Mouse (Mus musculus) liver, embryonic 16.5 days (tissue): Measurements from ENCODE around the gene Rnf115. TPM values are rescaled to one million over a fixed set of nuclear protein-coding genes. Genes with fewer than 3 reads are reported as not detected.
A peak's percentile ranks its signal among the peaks of the same experiment; 100 is the strongest.

Experiments
- ATAC-seq: fragments of 200-750 bp; cut with Nextera tagmentation; 2 replicates; pipeline ENCODE4 v1.8.0; 2017; ENCODE audit warnings: low read depth, mild to moderate bottlenecking, moderate number of reproducible peaks, moderate library complexity
- H3K27ac ChIP-seq: fragments of 300-500 bp; sonication (generic); 2 replicates; pipeline ENCODE4 v1.5.1; 2014; ENCODE audit warnings: mild to moderate bottlenecking, low read length
- H3K27me3 ChIP-seq: fragments of 300-500 bp; sonication (generic); 2 replicates; pipeline ENCODE4 v1.6.1; 2014; ENCODE audit warnings: low read depth, low read length, mixed read lengths; ENCODE audit not compliant: control insufficient read depth, insufficient read depth
- H3K36me3 ChIP-seq: fragments of 300-500 bp; sonication (generic); 2 replicates; pipeline ENCODE4 v1.6.1; 2014; ENCODE audit warnings: mild to moderate bottlenecking; ENCODE audit not compliant: control insufficient read depth, insufficient read depth
- H3K4me1 ChIP-seq: fragments of 300-500 bp; sonication (generic); 2 replicates; pipeline ENCODE4 v1.6.1; 2014; ENCODE audit warnings: low read depth, low read length, mixed read lengths; ENCODE audit not compliant: control insufficient read depth
- H3K4me2 ChIP-seq: fragments of 300-500 bp; sonication (generic); 2 replicates; pipeline ENCODE4 v1.6.1; 2014; ENCODE audit warnings: low read depth, low read length, mixed read lengths
- H3K4me3 ChIP-seq: fragments of 300-500 bp; sonication (generic); 2 replicates; pipeline ENCODE4 v1.5.1; 2014; ENCODE audit warnings: low read depth, mild to moderate bottlenecking, low read length
- H3K9ac ChIP-seq: fragments of 300-500 bp; sonication (generic); 2 replicates; pipeline ENCODE4 v1.6.1; 2014; ENCODE audit warnings: low read depth, low read length
- H3K9me3 ChIP-seq: fragments of 300-500 bp; sonication (generic); replicated peaks from 2 replicates; pipeline ENCODE4 v1.6.1; 2016; ENCODE audit warnings: low read length; ENCODE audit not compliant: control insufficient read depth
- WGBS: fragments of 180-500 bp; shearing (Covaris S2); extraction: QIAGEN DNeasy Blood & Tissue Kit; methylation state at CpG from one replicate; pipeline ENCODE4 v1.1.7; 2014; ENCODE audit not compliant: insufficient replicate concordance; 5-methylcytosine and 5-hydroxymethylcytosine counted together
- polyA plus RNA-seq: library from polyadenylated mRNA; unstranded; fragments of >200 nt; fragmentation: Nextera tagmentation; extraction: Ambion mirVana; gene quantifications from 2 replicates; pipeline ENCODE4 v1.2.1, GENCODE M21; 2015

Gene Rnf115
- polyA plus RNA-seq, 1 experiment from 2014 or later: 24.9 TPM

DNA sequence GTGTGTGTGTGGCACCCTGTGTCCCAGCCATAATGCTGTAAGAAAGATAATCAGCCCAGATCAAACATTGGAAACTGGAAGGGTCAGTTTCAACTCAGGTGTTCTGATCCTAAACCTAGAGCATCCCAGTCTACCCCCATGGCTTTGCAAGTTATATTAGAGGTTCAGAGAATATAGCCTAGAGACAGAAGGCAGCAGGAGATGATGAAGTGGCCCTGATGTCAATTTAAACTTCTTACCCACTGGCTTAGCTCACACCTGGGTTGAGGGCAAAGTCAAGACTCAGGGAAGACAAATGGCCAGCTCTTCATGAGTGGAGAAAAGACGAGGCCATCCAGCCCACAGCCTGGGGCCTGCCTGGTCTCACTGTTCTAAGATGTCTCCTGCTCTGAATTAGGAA is 101.5 kb downstream of the Rnf115 start, which contains the start of the genes Pdzk1 and Cd160:
Pdzk1 (plus strand) TSS at position 301 of the 400 bp plus-strand sequence.
Cd160 (minus strand) TSS at position 368 of the 400 bp plus-strand sequence.
- H3K27ac ChIP-seq: no peak within 1 kb of the TSS
- WGBS: 68% methylated on average over 1 of the region's 1 CpGs
- H3K4me2 ChIP-seq: peak within 1 kb of the TSS; percentile 32; the same call in 1 of the 2 replicates
- no peaks in the 10 kb centered on the region for H3K27me3 ChIP-seq
- H3K9me3 ChIP-seq: no peaks in the 10 kb centered on the region
- H3K4me3 ChIP-seq: peak within 1 kb of the TSS; percentile 44
- H3K4me1 ChIP-seq: peaks cover 4% of the 10 kb centered on the region; the same call in 1 of the 2 replicates
- no peaks in the 10 kb centered on the region for H3K36me3 ChIP-seq
- peak within 1 kb of the TSS; percentile 42; the same call in 1 of the 2 replicates for H3K9ac ChIP-seq
- ATAC-seq: no peak

DNA sequence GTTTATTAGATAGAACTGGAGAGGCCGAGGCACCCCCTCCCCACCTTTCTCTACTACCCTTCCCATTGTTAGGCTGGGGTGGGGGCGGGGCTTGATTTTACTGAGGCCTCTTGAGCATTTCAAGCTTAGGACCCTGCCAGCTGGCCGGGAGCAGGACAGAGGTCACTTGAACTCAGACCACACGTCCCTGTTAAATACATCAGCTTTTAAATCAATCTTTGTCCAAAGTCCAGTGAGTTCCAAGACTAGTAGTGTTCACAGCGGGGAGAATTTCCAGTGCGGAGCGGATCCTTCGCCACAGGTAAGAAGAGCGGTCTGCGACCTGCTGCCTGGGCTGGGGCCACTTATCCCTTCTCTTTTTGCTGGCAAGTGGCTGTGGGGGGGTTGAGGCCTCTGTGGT is 102.4 kb downstream of the Rnf115 start:
- Histone ChIP-seq H3K4me2 (peak overlapping the region; percentile 32; the same call in 1 of the 2 replicates), H3K36me3 (no peaks in the 10 kb centered on the region), H3K9me3 (no peaks in the 10 kb centered on the region), H3K9ac (peak overlapping the region; percentile 42; the same call in 1 of the 2 replicates), H3K4me3 (peak overlapping the region; percentile 44), H3K4me1 (peaks cover 4% of the 10 kb centered on the region; the same call in 1 of the 2 replicates), H3K27ac (no peak overlapping the region), H3K27me3 (no peaks in the 10 kb centered on the region)
- ATAC-seq: peak; percentile 82
- WGBS: 69% methylated on average over 10 of the region's 10 CpGs

DNA sequence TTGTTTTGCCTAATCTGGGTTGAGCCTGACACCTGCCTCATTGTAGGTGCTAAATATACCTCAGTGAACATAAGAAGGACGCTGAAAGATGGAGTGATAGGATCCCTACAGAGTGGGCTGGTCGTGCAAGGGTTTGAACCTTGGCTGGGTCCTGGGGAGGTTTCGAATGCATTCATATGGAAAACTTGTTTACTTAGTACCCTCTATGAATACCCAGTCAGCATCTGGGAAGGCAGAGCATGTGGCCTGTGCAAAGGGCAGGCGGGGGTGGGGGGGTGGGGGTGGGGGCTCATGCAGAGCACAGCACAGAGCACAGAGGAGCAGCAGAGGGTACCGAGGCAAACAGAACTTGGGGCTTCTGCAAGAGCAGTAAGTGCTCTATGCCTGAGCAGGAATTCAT is 105.5 kb downstream of the Rnf115 start:
- WGBS: 38% methylated on average over 5 of the region's 5 CpGs
- H3K36me3 ChIP-seq: no peaks in the 10 kb centered on the region
- H3K27me3 ChIP-seq: no peaks in the 10 kb centered on the region
- peaks cover 4% of the 10 kb centered on the region; the same call in 1 of the 2 replicates for H3K4me1 ChIP-seq
- H3K4me3 ChIP-seq: no peak overlapping the region
- no peaks in the 10 kb centered on the region for H3K9me3 ChIP-seq
- no peak overlapping the region for H3K4me2 ChIP-seq
- no peak for ATAC-seq
- H3K27ac ChIP-seq: no peak overlapping the region
- H3K9ac ChIP-seq: no peak overlapping the region

DNA sequence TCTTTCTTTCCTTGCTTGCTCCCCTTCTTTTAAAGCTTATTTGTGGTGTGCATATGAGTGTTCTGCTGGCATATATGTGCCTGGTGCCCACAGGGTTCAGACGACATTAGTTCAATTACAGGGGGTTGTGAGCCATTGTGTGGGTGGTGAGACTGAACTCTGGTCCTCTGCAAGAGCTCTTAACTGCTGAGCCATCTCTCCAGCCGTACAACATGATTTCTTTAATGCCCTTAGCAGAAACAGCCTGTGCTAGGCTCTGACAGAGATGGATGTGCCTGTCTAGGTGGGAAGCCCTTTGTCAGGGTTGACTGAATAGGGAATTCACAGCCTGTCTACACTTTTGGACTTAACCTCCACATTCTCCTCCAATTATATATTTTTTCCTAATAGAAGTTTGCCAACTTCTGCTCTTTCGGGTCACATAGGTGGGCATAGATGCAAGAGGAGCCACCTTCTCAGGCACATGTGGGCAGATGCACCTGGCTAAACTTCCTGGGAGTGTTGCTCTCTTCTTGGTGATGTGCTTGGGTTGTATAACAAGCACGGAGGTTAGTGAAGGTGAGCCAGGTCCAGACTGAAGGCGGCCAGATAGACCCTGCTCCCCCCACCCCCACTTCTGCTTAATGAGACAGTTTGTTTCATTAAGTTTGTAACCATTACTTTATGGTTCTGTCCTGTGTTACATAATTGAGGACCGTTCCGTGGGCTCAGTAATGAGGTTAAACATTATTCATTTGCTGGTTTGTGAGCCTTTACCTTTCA is 107.3 kb downstream of the Rnf115 start:
- WGBS: 56% methylated on average over 7 of the region's 7 CpGs
- no peak overlapping the region for H3K4me3 ChIP-seq
- H3K9me3 ChIP-seq: no peaks in the 10 kb centered on the region
- ATAC-seq: no peak
- H3K4me1 ChIP-seq: peaks cover 4% of the 10 kb centered on the region; the same call in 1 of the 2 replicates
- H3K27me3 ChIP-seq: no peaks in the 10 kb centered on the region
- no peaks in the 10 kb centered on the region for H3K36me3 ChIP-seq
- H3K27ac ChIP-seq: no peak overlapping the region
- H3K9ac ChIP-seq: no peak overlapping the region
- H3K4me2 ChIP-seq: no peak overlapping the region

DNA sequence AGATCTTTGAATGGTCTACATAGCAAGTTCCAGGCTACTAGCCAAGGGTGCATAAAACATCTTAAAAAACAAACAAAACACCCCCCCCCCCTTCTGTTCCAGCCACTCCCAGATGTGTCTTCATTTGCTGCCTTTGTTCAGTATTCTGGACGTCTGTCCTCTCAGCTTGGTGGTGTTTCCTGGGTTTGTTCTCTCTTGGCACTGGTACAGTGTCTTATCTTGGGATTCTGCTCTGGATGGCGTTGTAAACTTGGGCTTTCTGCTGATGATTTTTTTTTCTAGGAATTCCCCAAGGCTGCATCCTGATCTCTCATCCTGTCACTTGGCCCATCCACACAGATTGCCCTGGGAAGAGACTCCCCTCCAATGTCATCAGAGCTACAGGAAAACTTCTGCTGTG is 109.0 kb downstream of the Rnf115 start:
- Histone ChIP-seq H3K4me2 (no peak overlapping the region), H3K27me3 (no peaks in the 10 kb centered on the region), H3K9ac (no peak overlapping the region), H3K4me3 (no peak overlapping the region), H3K36me3 (no peaks in the 10 kb centered on the region), H3K4me1 (peaks cover 4% of the 10 kb centered on the region; the same call in 1 of the 2 replicates), H3K27ac (no peak overlapping the region), H3K9me3 (no peaks in the 10 kb centered on the region)
- no peak for ATAC-seq
- 33% methylated on average over 2 of the region's 2 CpGs for WGBS

DNA sequence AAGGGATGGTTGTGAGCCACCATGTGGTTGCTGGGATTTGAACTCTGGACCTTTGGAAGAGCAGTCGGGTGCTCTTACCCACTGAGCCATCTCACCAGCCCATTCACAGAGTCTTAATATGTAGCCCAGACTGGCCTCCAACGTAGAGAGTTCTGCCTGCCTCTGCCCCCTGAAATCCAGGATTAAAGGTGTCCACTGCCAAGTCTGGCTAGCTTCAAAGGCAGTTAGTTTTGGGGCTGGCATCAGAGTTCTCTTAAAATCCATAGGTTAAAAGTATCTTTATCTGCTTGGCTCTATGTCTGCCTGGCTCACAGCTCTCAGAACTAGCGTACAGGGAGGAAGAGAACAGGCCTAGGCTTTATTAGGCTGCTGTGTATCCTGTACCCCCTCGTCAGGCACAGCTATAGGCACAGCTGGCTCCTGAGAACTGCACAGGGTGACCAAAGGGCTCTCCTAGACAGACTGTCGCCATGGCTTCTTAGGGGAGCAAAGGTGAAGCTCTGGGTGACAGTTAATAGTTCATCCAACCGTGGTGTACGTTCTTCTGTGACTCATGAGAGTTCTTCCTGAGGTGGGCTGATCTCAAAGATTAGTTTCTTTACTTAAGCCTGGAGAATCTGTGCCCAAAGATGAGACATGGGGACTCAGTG is 111.7 kb downstream of the Rnf115 start:
- Histone ChIP-seq H3K27me3 (no peaks in the 10 kb centered on the region), H3K9me3 (no peaks in the 10 kb centered on the region), H3K27ac (no peak overlapping the region), H3K4me3 (no peak overlapping the region), H3K9ac (no peak overlapping the region), H3K4me2 (no peak overlapping the region), H3K4me1 (no peaks in the 10 kb centered on the region), H3K36me3 (no peaks in the 10 kb centered on the region)
- 0 out of 2 replicates have a peak, but pooled peaks have one; percentile 41 for ATAC-seq
- 50% methylated on average over 7 of the region's 7 CpGs for WGBS

Other genes starting within 250 kb of the Rnf115 start
- gene Hfe2, start 202.5 kb upstream of the Rnf115 start, polyA plus RNA-seq: 9.2 and 12.0 TPM in 2 replicates
- 49.3 and 51.2 TPM in 2 replicates for gene Txnip, start 169.7 kb upstream of the Rnf115 start, polyA plus RNA-seq
- gene Gm16253, start 150.7 kb upstream of the Rnf115 start, polyA plus RNA-seq: 0.48 and 0.55 TPM in 2 replicates
- gene Polr3gl, start 133.5 kb upstream of the Rnf115 start, polyA plus RNA-seq: 10.8 and 12.2 TPM in 2 replicates
- 0.09 and 0.15 TPM in 2 replicates for gene Ankrd34a, start 131.0 kb upstream of the Rnf115 start, polyA plus RNA-seq
- 0.49 and 0.68 TPM in 2 replicates for gene Lix1l, start 126.5 kb upstream of the Rnf115 start, polyA plus RNA-seq
- 48.1 and 48.4 TPM in 2 replicates for gene Rbm8a, start 97.7 kb upstream of the Rnf115 start, polyA plus RNA-seq
- gene Pex11b, start 92.3 kb upstream of the Rnf115 start, polyA plus RNA-seq: 14.5 and 15.3 TPM in 2 replicates
- 0.02 TPM in 1 of 2 replicates, not detected in the other for gene Gm42957, start 92.2 kb upstream of the Rnf115 start, polyA plus RNA-seq
- gene Itga10, start 82.1 kb upstream of the Rnf115 start, polyA plus RNA-seq: 0.17 and 0.18 TPM in 2 replicates
- gene Ankrd35, start 57.5 kb upstream of the Rnf115 start, polyA plus RNA-seq: 0.22 and 0.28 TPM in 2 replicates
- gene Pias3, start 31.3 kb upstream of the Rnf115 start, polyA plus RNA-seq: 5.7 and 7.2 TPM in 2 replicates
- gene Nudt17, start 19.1 kb upstream of the Rnf115 start, polyA plus RNA-seq: 0.62 and 0.81 TPM in 2 replicates
- gene Polr3c, start within 50 bp of the Rnf115 start, polyA plus RNA-seq: 19.4 and 19.5 TPM in 2 replicates
- 30.3 and 33.5 TPM in 2 replicates for gene Pdzk1, start 101.6 kb downstream of the Rnf115 start, polyA plus RNA-seq
- gene Cd160, start 101.7 kb downstream of the Rnf115 start, polyA plus RNA-seq: 0.22 and 0.27 TPM in 2 replicates
- gene Gja5, start 177.0 kb downstream of the Rnf115 start, polyA plus RNA-seq: 2.9 and 3.0 TPM in 2 replicates
- gene Gpr89, start 177.7 kb downstream of the Rnf115 start, polyA plus RNA-seq: 19.1 and 22.7 TPM in 2 replicates
- not detected in 2 replicates for gene Gja8, start 198.4 kb downstream of the Rnf115 start, polyA plus RNA-seq